Comparison of ENCODE assay signal across 29 mouse cellular contexts in the genomic region with DNA sequence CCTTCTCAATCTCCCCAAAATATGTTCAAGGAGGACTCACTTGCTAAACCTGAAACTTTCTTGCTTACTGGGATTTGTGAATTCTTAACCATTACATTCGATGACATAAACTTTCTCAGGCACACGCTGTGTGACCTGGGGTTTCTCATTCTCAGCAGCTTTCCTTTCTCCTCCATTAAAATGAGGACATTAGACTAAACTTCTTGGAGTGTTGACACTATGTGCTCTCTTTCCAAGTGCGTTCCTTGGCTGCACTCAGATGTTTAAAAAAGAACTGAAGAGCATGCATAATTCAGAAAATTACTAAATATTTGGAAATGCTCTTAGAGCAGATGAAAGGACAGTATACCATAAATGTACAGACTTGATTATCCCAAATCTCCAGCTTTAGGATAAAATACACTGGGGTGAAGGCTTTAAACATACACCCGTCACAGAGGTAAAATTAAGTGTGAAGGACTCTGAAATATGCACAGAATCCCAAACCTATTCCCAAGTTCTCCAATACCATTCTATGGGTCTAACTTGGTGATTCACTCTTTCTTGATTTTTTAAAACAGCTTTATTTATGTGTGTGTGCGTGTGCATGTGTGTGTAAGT. TPM values are rescaled to one million over a fixed set of nuclear protein-coding genes. Genes with fewer than 3 reads are reported as not detected.
DNase-seq lines count a peak whose midpoint lies in the region; ATAC-seq and TF ChIP-seq lines count a peak whose summit lies in the region.
"Had no signal": no experiment of that assay in that cellular context is flagged by ENCODE, and none has a peak within 500 bp of the region (broad histone marks: within the 10 kb centered on the region; RNA-seq: fewer than 3 reads in every experiment).

No protein-coding gene starts in this region.

- H3K36me3 ChIP-seq in liver, adult 2 months (ENCODE audit: control insufficient read depth, insufficient read depth, low read length) = no peaks in the 10 kb centered on the region
- no peaks in the 10 kb centered on the region for H3K36me3 ChIP-seq in lung, embryonic 16.5 days (ENCODE audit: control insufficient read depth, insufficient read depth, low read length)
- no peaks in the 10 kb centered on the region for H3K36me3 ChIP-seq in stomach, embryonic 14.5 days (ENCODE audit: control insufficient read depth, insufficient read depth, low read length)
- no peaks in the 10 kb centered on the region for H3K36me3 ChIP-seq in stomach, postnatal 0 days (ENCODE audit: control insufficient read depth, insufficient read depth, low read length)
- H3K36me3 ChIP-seq: embryonic facial prominence, embryonic 12.5 days; embryonic facial prominence, embryonic 15.5 days; G1E; heart, embryonic 12.5 days; heart, embryonic 15.5 days; hindbrain, embryonic 10.5 days; hindbrain, embryonic 13.5 days had no signal

- peak; percentile 1 for DNase-seq in liver, adult 2 months (ENCODE audit: extremely low read depth, low read depth, low spot score)
- no peak for DNase-seq in liver
- DNase-seq in lung, adult 2 months = no peak
- no peak for DNase-seq in stomach, postnatal 0 days (ENCODE audit: low spot score)
- DNase-seq in frontal cortex, postnatal 10 days (ENCODE audit: low spot score in 2 of 2) = no peak
- DNase-seq: adrenal gland, postnatal 10 days; adrenal gland, postnatal 36 days; B cell, adult 2 months; cerebellum, adult 18-20 months; cerebellum, adult 9-10 months; cerebellum, postnatal 25 days; forebrain, postnatal 0 days; gastrocnemius, postnatal 25 days; heart, adult 18-20 months; heart, postnatal 10 days; heart, postnatal 36 days had no signal

- 91% methylated on average over 5 of the region's 5 CpGs for WGBS in liver, adult 2 months
- WGBS in lung, embryonic 16.5 days = 39% methylated on average over 5 of the region's 5 CpGs
- 67% methylated on average over 5 of the region's 5 CpGs for WGBS in lung, adult 2 months
- 47% methylated on average over 5 of the region's 5 CpGs for WGBS in stomach, embryonic 14.5 days
- WGBS in stomach, postnatal 0 days = 49% methylated on average over 5 of the region's 5 CpGs

- no peaks in the 10 kb centered on the region for H3K4me1 ChIP-seq in liver, adult 2 months (ENCODE audit: control insufficient read depth, insufficient read depth, low read length)
- H3K4me1 ChIP-seq in lung, embryonic 16.5 days (replicated peaks; ENCODE audit: control insufficient read depth, insufficient read depth, low read length) = peaks cover 9% of the 10 kb centered on the region; the same call in 1 of the 2 replicates
- H3K4me1 ChIP-seq in lung, adult 2 months (ENCODE audit: control insufficient read depth, insufficient read depth, low read length) = no peaks in the 10 kb centered on the region
- peaks cover 4% of the 10 kb centered on the region; the same call in 1 of the 2 replicates for H3K4me1 ChIP-seq in stomach, embryonic 14.5 days (ENCODE audit: control insufficient read depth, insufficient read depth, low read length)
- no peaks in the 10 kb centered on the region for H3K4me1 ChIP-seq in stomach, postnatal 0 days (replicated peaks; ENCODE audit: control insufficient read depth, insufficient read depth)
- H3K4me1 ChIP-seq: embryonic facial prominence, embryonic 12.5 days; embryonic facial prominence, embryonic 15.5 days; heart, embryonic 15.5 days; hindbrain, embryonic 10.5 days; hindbrain, embryonic 13.5 days had no signal

- no peak overlapping the region for H3K4me3 ChIP-seq in liver, adult 2 months (ENCODE audit: insufficient read depth, low read depth, low read length)
- H3K4me3 ChIP-seq in lung, embryonic 16.5 days (ENCODE audit: low read length) = no peak overlapping the region
- no peak overlapping the region for H3K4me3 ChIP-seq in lung, adult 2 months (replicated peaks; ENCODE audit: extremely low read depth, low read depth, low read length)
- H3K4me3 ChIP-seq in stomach, embryonic 14.5 days (ENCODE audit: low read depth, low read length) = no peak overlapping the region
- H3K4me3 ChIP-seq in stomach, postnatal 0 days (ENCODE audit: low read depth, low read length) = no peak overlapping the region
- H3K4me3 ChIP-seq: embryonic facial prominence, embryonic 12.5 days; embryonic facial prominence, embryonic 15.5 days; heart, embryonic 12.5 days; heart, embryonic 15.5 days; hindbrain, embryonic 10.5 days; hindbrain, embryonic 13.5 days had no signal

- no peak overlapping the region for H3K9ac ChIP-seq in liver, adult 2 months (ENCODE audit: low read depth, low read length)
- no peak overlapping the region for H3K9ac ChIP-seq in lung, embryonic 16.5 days (ENCODE audit: low read length)
- H3K9ac ChIP-seq in stomach, embryonic 14.5 days (replicated peaks; ENCODE audit: low read depth, low read length) = no peak overlapping the region
- no peak overlapping the region for H3K9ac ChIP-seq in stomach, postnatal 0 days (ENCODE audit: low read length)
- H3K9ac ChIP-seq: embryonic facial prominence, embryonic 12.5 days; embryonic facial prominence, embryonic 15.5 days; forebrain, postnatal 0 days; heart, embryonic 12.5 days; heart, embryonic 15.5 days; hindbrain, embryonic 13.5 days had no signal

- TF ChIP-seq EP300 in stomach, postnatal 0 days (optimal IDR thresholded peaks at IDR 0.05) = no peak

- no peaks in the 10 kb centered on the region for H3K27me3 ChIP-seq in liver, adult 2 months (ENCODE audit: control insufficient read depth, insufficient read depth, low read length)
- no peaks in the 10 kb centered on the region for H3K27me3 ChIP-seq in lung, embryonic 16.5 days (ENCODE audit: control insufficient read depth, insufficient read depth, low read depth, low read length)
- no peaks in the 10 kb centered on the region for H3K27me3 ChIP-seq in stomach, embryonic 14.5 days (ENCODE audit: control insufficient read depth, insufficient read depth, low read length)
- no peaks in the 10 kb centered on the region for H3K27me3 ChIP-seq in stomach, postnatal 0 days (ENCODE audit: control insufficient read depth, insufficient read depth, low read length)
- H3K27me3 ChIP-seq: CH12.LX; embryonic facial prominence, embryonic 12.5 days; embryonic facial prominence, embryonic 15.5 days; heart, embryonic 12.5 days; heart, embryonic 15.5 days; hindbrain, embryonic 13.5 days; Patski had no signal

- H3K9me3 ChIP-seq in lung, embryonic 16.5 days (ENCODE audit: control insufficient read depth, low read length) = no peaks in the 10 kb centered on the region
- H3K9me3 ChIP-seq in stomach, embryonic 14.5 days (ENCODE audit: control insufficient read depth, low read depth, low read length) = no peaks in the 10 kb centered on the region
- no peaks in the 10 kb centered on the region for H3K9me3 ChIP-seq in stomach, postnatal 0 days (ENCODE audit: control insufficient read depth, low read length)
- H3K9me3 ChIP-seq: embryonic facial prominence, embryonic 12.5 days; embryonic facial prominence, embryonic 15.5 days; G1E; heart, embryonic 12.5 days; heart, embryonic 15.5 days; hindbrain, embryonic 10.5 days; hindbrain, embryonic 13.5 days had no signal

- peak; percentile 91 for ATAC-seq in lung, embryonic 16.5 days (ENCODE audit: low read depth)
- peak; percentile 84; the same call in 1 of the 2 replicates for ATAC-seq in stomach, embryonic 14.5 days (ENCODE audit: insufficient number of reproducible peaks, insufficient read depth, low FRiP score, low read depth)
- no peak; the same call in 1 of the 2 replicates for ATAC-seq in stomach, postnatal 0 days (ENCODE audit: low FRiP score, low TSS enrichment)
- ATAC-seq: forebrain, embryonic 14.5 days; forebrain, postnatal 0 days; Patski had no signal

- no peak for TF ChIP-seq POLR2A in liver, adult 2 months (IDR thresholded peaks at IDR 0.05; ENCODE audit: extremely low read depth, insufficient read depth, low read length)
- TF ChIP-seq POLR2A in lung, adult 2 months (IDR thresholded peaks at IDR 0.05; ENCODE audit: borderline replicate concordance, extremely low read depth, low read depth, low read length) = no peak

- TF ChIP-seq CTCF in liver, adult 2 months (IDR thresholded peaks at IDR 0.05; ENCODE audit: low read depth, low read length) = no peak
- no peak for TF ChIP-seq CTCF in lung, adult 2 months (IDR thresholded peaks at IDR 0.05; ENCODE audit: insufficient read depth, low read length)
- no peak for TF ChIP-seq CTCF in stomach, postnatal 0 days (IDR thresholded peaks at IDR 0.05; ENCODE audit: low read depth)

- H3K27ac ChIP-seq in liver, adult 2 months (replicated peaks; ENCODE audit: insufficient read depth, low read depth, low read length) = no peak overlapping the region
- H3K27ac ChIP-seq in lung, embryonic 16.5 days (ENCODE audit: low read length) = peak overlapping the region; percentile 41; the same call in 1 of the 2 replicates
- peak overlapping the region; percentile 21; the same call in 1 of the 2 replicates for H3K27ac ChIP-seq in stomach, embryonic 14.5 days (ENCODE audit: low read length)
- H3K27ac ChIP-seq in stomach, postnatal 0 days (replicated peaks) = no peak overlapping the region
- H3K27ac ChIP-seq: embryonic facial prominence, embryonic 12.5 days; embryonic facial prominence, embryonic 15.5 days; heart, embryonic 15.5 days; hindbrain, embryonic 10.5 days; hindbrain, embryonic 13.5 days had no signal

- no peaks in the 10 kb centered on the region for H3K79me2 ChIP-seq in liver, adult 2 months (ENCODE audit: control insufficient read depth, insufficient read depth, low read length)

- H3K4me2 ChIP-seq in lung, embryonic 16.5 days (ENCODE audit: low read depth, low read length) = no peak overlapping the region
- H3K4me2 ChIP-seq in stomach, embryonic 14.5 days (replicated peaks; ENCODE audit: low read depth, low read length) = no peak overlapping the region
- H3K4me2 ChIP-seq in stomach, postnatal 0 days (replicated peaks; ENCODE audit: low read depth) = no peak overlapping the region
- H3K4me2 ChIP-seq: embryonic facial prominence, embryonic 12.5 days; embryonic facial prominence, embryonic 15.5 days; heart, embryonic 12.5 days; heart, embryonic 15.5 days; hindbrain, embryonic 13.5 days had no signal

RNA-seq across cellular contexts. Expression of gene Rarb, which starts 36.9 kb away (rescaled TPM):
- 6.9 and 13.2 TPM in 2 replicates for total RNA-seq in liver, adult 2 months (2014; rRNA removed)
- polyA plus RNA-seq in liver, adult 2 months (2012; rRNA removed) = 2.8 and 5.4 TPM in 2 replicates
- 10.8 and 11.8 TPM in 2 replicates for polyA plus RNA-seq in lung, embryonic 16.5 days (2015; fragmentation: Nextera tagmentation; extraction: Ambion mirVana)
- 16.1 and 19.3 TPM in 2 replicates for polyA plus RNA-seq in lung, adult 2 months (2012; rRNA removed)
- polyA plus RNA-seq in stomach, embryonic 14.5 days (2014; fragmentation: Nextera tagmentation; extraction: Ambion mirVana) = 47.8 and 48.5 TPM in 2 replicates
- 4.0 and 4.1 TPM in 2 replicates for polyA plus RNA-seq in stomach, postnatal 0 days (2015; fragmentation: Nextera tagmentation; extraction: Ambion mirVana)
- total RNA-seq: common myeloid progenitor, adult 5-6 weeks had no signal
- polyA plus RNA-seq: G1E had no signal

Comparison
In these comparisons a context has a peak if more than half of its experiments do, and no peak if none do; other contexts are left out.
1. H3K27ac ChIP-seq: peak in lung, embryonic 16.5 days (single experiment) and stomach, embryonic 14.5 days (single experiment); none in liver, adult 2 months (single experiment) and stomach, postnatal 0 days (single experiment).